Mouse (Mus musculus) testis, adult 2 months (tissue): ENCODE results near the gene Zcchc24. TPM values are rescaled to one million over a fixed set of nuclear protein-coding genes. Genes with fewer than 3 reads are reported as not detected.

Source experiments
- H3K27ac ChIP-seq: fragments of 200-500 bp; 2 replicates; pipeline ENCODE4 v1.5.1; 2012; ENCODE audit warnings: low read depth, low read length; ENCODE audit not compliant: control insufficient read depth, insufficient read depth
- H3K27me3 ChIP-seq: fragments of 200-500 bp; 2 replicates; pipeline ENCODE4 v1.6.1; 2012; ENCODE audit warnings: mild to moderate bottlenecking, low read length, moderate library complexity; ENCODE audit not compliant: control insufficient read depth, insufficient read depth
- H3K36me3 ChIP-seq: fragments of 200-500 bp; 2 replicates; pipeline ENCODE4 v1.6.1; 2012; ENCODE audit warnings: mild to moderate bottlenecking, low read length; ENCODE audit not compliant: control insufficient read depth, insufficient read depth
- H3K4me1 ChIP-seq: fragments of 200-500 bp; 2 replicates; pipeline ENCODE4 v1.6.1; 2012; ENCODE audit warnings: low read length; ENCODE audit not compliant: control insufficient read depth, insufficient read depth
- H3K4me3 ChIP-seq: fragments of 200-500 bp; 2 replicates; pipeline ENCODE4 v1.5.1; 2012; ENCODE audit warnings: low read depth, mild to moderate bottlenecking, low read length, moderate library complexity, mixed read lengths; ENCODE audit not compliant: control insufficient read depth
- CTCF ChIP-seq: fragments of 200-500 bp; IDR thresholded peaks from 2 replicates; pipeline ENCODE4 v1.5.1; 2012; ENCODE audit warnings: low read depth, mild to moderate bottlenecking, inconsistent platforms, low read length, moderate library complexity; ENCODE audit not compliant: control insufficient read depth, insufficient read depth, insufficient replicate concordance
- POLR2A ChIP-seq: fragments of 200-500 bp; IDR thresholded peaks from 2 replicates; pipeline ENCODE4 v1.6.1; 2012; ENCODE audit warnings: low read depth, mild to moderate bottlenecking, inconsistent platforms, low read length, moderate library complexity; ENCODE audit not compliant: control insufficient read depth
- polyA plus RNA-seq: library from polyadenylated mRNA; depleted of rRNA; stranded (reverse); fragments of >200 nt; gene quantifications from 2 replicates; pipeline ENCODE4 v1.2.3, GENCODE M21; 2012

The Zcchc24 gene
- polyA plus RNA-seq, 1 experiment = 2.7 TPM

GRCm38 (mm10) chr14:25746971-25747945, 21.6 kb downstream of the Zcchc24 start:
- no peaks in the 10 kb centered on the region for H3K36me3 ChIP-seq
- H3K4me1 ChIP-seq = peaks cover 7% of the 10 kb centered on the region; the same call in 1 of the 2 replicates
- no peaks in the 10 kb centered on the region for H3K27me3 ChIP-seq
- no peak overlapping the region for H3K27ac ChIP-seq
- TF ChIP-seq CTCF = no peak
- no peak for TF ChIP-seq POLR2A
- H3K4me3 ChIP-seq = no peak overlapping the region

DNA sequence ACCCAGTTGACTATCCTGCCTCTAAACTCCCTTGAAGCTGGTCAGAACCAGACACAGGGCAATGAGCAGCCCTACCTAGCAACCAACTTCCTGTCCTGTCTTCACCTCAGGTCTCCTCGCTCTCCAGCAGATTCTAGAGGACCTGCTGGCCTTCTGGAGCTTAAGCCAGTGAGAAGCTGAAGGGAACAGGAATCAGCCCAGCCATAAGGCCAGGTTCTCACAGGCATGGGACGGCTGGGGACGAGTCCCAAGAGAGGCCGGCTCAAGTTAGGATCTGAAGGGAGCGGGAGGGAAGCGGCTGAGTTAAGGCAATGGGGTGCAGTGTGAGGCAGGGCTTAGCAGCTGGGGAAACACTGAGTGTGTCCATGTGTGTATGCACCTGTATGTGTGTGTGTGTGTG, 22.5 kb downstream of the Zcchc24 start:
- Histone ChIP-seq H3K4me3 (no peak overlapping the region), H3K36me3 (no peaks in the 10 kb centered on the region), H3K27ac (no peak overlapping the region; the same call in 1 of the 2 replicates), H3K27me3 (no peaks in the 10 kb centered on the region), H3K4me1 (peaks cover 7% of the 10 kb centered on the region; the same call in 1 of the 2 replicates)
- TF ChIP-seq CTCF (no peak), POLR2A (no peak)

- no peaks in the 10 kb centered on the region for H3K36me3 ChIP-seq
- peak overlapping the region; percentile 5; the same call in 1 of the 2 replicates for H3K27ac ChIP-seq
- TF ChIP-seq CTCF (peak; percentile 2; the same call in 1 of the 2 replicates), POLR2A (no peak)
- H3K4me1 ChIP-seq = peaks cover 7% of the 10 kb centered on the region; the same call in 1 of the 2 replicates
- H3K27me3 ChIP-seq = no peaks in the 10 kb centered on the region
- no peak overlapping the region for H3K4me3 ChIP-seq
These were observed 23.3 kb downstream of the Zcchc24 start for GRCm38 (mm10) chr14:25745365-25746184.

GRCm38 (mm10) chr14:25742943-25743342, 25.9 kb downstream of the Zcchc24 start:
- no peaks in the 10 kb centered on the region for H3K36me3 ChIP-seq
- H3K27ac ChIP-seq = no peak overlapping the region
- peaks cover 7% of the 10 kb centered on the region; the same call in 1 of the 2 replicates for H3K4me1 ChIP-seq
- TF ChIP-seq POLR2A = no peak
- no peak for TF ChIP-seq CTCF
- no peaks in the 10 kb centered on the region for H3K27me3 ChIP-seq
- no peak overlapping the region for H3K4me3 ChIP-seq

DNA sequence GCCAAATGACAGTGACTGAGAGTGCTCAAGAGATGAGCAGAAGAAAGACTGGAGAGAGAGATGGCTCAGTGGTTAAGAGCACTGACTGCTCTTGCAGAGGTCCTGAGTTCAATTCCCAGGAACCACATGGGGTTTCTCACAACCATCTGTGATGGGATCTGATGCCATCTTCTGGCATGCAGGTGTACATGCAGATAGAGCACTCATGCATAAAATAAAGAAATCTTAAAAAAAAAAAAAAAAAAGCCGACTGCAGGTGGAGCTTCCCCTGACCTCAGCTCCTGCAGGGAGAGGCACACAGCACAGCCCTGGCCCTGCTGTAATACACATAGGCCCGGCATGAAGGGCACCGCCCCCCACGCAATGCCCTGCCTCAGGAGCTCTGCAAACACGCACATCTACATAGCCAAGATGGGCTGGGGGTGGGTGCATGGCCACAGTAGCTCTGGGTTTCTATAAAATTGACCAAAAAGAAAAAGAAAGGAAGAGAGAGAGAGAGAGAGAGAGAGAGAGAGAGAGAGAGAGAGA, 26.9 kb downstream of the Zcchc24 start:
- Histone ChIP-seq H3K36me3 (no peaks in the 10 kb centered on the region), H3K27ac (no peak overlapping the region), H3K27me3 (no peaks in the 10 kb centered on the region), H3K4me1 (peaks cover 4% of the 10 kb centered on the region; the same call in 1 of the 2 replicates), H3K4me3 (no peak overlapping the region)
- TF ChIP-seq POLR2A = no peak
- TF ChIP-seq CTCF = no peak

DNA sequence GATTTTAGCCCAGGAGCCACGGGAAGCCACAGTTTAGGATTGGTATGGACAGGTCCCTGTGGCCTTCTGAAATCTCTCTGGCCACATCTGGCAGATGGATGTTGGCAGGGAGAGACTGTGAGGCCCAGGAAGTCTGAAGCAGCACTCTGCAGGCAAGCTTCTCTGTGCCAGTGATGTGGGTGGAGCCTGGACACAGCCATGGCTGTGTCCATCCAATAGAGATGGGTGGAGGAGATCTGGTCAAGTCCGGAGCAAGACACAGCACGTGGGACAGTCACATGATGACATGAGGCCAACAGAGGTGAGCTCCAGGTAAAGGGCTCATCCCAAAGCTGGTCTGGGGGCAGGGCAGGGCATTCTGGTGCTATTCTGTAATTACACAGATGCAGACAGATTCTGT, 27.6 kb downstream of the Zcchc24 start:
- TF ChIP-seq POLR2A (no peak), CTCF (no peak)
- H3K36me3 ChIP-seq = no peaks in the 10 kb centered on the region
- peaks cover 2% of the 10 kb centered on the region; the same call in 1 of the 2 replicates for H3K4me1 ChIP-seq
- no peak overlapping the region for H3K27ac ChIP-seq
- H3K27me3 ChIP-seq = no peaks in the 10 kb centered on the region
- no peak overlapping the region for H3K4me3 ChIP-seq

DNA sequence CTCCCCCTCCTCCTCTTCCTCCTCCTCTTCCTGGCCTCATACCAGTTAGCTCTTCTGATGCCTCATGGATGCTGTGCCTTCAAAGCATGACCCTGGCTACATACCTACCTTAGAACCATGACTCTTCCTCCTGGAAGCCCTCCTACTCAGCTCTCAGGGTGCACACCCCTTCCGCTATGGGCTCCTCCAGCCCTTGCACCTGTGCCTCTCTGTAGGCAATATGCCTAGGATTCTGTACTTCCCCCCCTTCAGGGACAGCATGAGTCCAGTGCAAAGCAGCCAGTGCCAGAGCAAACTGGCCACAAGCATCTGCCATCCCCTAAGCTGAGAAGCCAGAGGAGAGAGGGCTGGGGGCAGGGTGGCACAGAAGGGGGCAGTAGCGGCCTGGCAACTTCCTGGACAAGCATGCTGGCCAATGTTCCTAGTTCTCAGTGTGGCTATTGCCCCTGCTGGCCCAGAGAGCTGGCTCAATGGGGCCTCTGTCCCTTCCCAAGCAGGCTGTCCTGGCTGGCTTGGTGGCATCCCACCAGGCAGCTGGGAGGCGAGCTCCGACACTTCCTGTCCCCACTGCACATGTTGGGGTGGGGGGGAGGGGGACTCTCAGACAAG, 28.8 kb downstream of the Zcchc24 start:
- Histone ChIP-seq H3K36me3 (no peaks in the 10 kb centered on the region), H3K4me3 (no peak overlapping the region), H3K27ac (no peak overlapping the region), H3K27me3 (no peaks in the 10 kb centered on the region), H3K4me1 (peaks cover 7% of the 10 kb centered on the region)
- TF ChIP-seq CTCF (no peak), POLR2A (no peak)
